Mouse (Mus musculus) hindlimb bud, embryonic 11.5 days (tissue): ENCODE measurements around the gene Usmg5.
A peak's percentile ranks its signal among the peaks of the same experiment; 100 is the strongest.
"Not testable (repeated sequence)": the region's sequence is repeated elsewhere in the genome, so short reads cannot be mapped to it uniquely, and the experiment has no call there.

Source experiments
- DNase-seq: peaks from one replicate; pipeline ENCODE4 v3.0.0-alpha.2; 2012; ENCODE audit warnings: low read depth, low spot score; ENCODE audit errors: extremely low spot score

Usmg5 gene

DNA sequence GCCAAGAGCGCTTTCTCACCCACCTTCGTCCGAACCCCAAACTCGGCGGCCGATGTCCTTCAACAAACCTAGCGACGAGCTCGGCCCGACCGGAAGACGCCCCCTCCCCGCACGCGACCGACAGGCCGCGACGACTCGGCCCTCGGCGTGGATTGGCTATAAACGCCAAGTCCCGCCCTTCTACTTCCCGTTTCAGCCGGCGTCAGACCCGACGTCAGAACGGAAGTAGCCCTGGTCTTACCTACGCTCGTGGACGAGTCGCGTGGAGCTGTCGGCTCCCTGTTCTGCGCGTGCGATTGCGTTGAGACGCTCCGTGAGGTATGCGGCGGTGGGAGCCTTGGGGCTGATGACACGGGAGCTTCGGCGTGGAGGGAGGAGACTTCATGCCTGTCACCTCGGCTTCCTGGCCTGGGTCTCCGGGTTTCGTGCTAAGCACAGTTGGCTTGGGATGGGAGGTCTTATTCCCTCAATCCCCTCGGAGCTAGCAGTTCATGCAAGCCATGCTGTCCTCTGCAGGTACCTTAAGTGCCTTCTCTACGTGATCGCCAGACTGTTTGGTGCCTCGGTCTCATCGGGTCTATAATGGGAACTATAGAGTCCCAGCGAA lies at the start of gene Usmg5, which contains the start of gene Pdcd11:
Usmg5 (minus strand) TSS at position 98 of the 607 bp plus-strand sequence.
Pdcd11 (plus strand) TSS at position 219 of the 607 bp plus-strand sequence.
- DNase-seq, result peak; percentile 86

DNA sequence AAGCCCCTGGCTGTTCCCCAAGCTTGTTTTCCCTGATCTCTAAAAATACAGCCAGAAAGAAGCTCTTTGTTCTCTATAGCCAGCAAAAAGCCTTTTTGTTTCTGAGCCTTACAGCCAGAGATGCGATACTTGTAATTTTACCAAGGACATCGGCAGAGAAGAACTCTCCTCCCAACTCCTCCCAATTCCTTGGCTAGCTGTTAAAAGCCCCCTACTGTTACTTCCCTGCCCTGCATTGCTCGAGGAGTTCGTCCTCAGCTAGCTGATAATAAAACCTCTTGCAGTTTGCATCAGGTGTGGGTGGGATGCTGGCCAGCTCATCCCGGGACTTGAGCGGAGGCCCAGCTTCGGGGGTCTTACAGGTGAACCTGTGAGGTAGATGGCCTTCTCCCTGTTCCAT lies 49.2 kb upstream of the Usmg5 start:
- DNase-seq, result not testable (repeated sequence)

DNA sequence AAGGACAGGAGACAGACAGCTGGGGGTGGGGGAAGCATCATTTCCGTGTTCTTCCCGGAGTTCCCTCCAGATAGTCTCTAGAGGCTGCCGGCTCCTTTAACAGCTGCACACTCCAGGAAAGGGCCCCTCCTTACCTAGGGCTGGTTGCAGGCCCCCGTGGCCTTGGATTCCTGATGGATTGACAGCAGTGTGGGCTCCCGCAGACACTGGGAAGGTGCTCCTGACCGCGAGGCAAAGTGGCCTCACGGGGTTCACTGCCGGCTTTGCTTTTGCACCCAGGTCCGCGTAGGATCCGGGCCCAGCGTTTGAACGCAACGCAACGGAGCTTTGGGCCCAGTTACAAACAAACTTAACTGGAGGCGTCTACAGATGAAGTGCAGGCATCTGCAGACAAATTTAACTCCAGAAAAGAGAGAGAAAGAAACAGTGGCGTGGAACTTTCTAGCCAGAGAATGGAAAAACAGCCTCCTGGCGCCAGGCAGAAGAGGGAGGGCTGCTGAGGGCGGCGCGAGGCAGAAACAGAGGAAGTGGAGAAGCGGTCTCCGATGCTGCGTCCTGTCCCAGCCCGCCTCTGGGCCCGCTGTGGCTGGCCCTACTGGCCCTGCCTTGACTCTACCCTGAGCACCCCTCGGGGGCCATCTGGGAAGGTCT lies 47.4 kb upstream of the Usmg5 start, which contains the start of gene Calhm2:
Calhm2 (minus strand) TSS at position 524 of the 651 bp plus-strand sequence.
- DNase-seq, result no peak

DNA sequence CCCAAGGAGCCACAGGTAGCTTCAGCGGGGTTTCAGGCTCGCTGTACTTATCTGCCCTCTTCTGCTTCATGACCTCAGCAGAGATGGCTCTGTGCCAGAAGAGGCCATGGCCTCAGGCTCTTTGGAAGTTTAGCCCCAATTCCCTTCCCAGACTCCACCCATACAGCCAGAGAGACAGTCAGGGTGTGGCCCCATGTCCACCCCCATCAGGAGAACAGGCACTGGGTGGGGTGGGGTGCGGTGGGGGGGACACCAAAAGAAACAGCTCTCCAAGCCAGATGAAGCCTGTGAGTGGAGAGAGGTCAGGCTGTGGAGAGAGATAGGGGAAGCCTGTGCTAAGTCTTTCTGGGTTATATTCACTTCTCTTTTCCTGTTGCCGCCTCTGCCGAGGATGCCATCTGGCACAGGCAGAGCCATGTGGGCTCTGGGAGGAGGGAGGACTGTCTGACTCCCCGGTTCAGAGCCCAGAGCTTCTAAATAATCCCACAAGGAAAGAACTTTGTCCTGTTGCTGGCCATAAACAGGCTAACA lies 46.7 kb upstream of the Usmg5 start:
- no peak for DNase-seq

DNA sequence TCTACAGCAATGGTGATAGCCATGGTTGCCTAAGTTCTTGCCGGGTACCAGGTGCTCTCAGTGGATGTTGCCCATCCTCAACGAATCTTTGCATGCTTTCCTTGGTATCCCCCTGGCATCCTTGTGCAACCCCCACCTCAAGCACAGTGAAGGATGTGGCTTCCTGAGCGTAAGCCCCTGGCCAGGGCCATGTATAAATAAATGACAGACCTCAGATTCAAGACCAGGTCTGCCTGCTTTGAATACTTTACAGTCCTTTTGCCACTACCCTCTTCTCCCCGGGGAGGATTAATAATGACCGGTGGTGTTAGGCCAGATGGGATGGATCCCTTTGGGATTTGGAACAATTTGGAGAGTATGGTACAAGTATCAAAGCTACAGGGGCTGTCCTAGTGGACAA lies 45.7 kb upstream of the Usmg5 start:
- no peak for DNase-seq

DNA sequence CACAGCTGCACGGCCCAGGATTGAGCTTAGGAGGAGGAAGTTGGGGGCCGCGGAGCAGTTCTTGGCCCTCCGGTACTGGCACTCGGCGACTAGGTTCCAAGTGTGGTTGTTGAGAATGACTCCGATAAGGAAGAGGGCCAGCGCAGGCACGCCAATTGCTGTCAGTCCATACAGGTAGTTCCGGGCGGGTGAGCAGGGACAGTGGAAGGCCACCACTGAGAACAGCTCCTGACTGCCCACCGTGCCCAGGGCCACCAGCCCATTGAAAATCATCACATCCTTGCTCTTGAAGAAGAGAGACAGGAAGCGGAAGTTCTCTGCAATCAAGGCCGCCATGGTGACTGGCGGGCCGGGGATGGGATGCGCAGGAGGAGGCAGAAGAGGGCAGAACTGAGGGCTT lies 45.1 kb upstream of the Usmg5 start:
- no peak for DNase-seq

DNA sequence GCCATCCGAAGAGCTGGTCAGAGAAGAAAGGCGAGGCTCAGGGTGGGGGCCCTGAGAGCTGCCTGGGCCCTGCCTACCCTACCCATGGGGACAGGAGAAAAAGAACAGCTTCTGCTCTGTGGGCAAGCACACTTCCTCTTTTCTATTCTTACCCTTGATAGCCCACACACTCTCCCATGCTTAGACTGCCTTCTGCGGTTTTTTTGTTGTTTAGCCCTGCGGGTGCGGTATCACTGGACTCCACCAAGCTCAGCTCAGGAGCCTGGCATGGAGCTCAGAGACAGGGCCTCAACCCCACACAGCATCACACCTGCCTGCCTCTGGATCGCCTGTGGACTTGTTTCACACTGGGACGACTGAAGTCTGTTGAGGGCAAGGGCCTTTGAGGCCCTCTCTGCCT lies 42.7 kb upstream of the Usmg5 start:
- DNase-seq, result no peak

DNA sequence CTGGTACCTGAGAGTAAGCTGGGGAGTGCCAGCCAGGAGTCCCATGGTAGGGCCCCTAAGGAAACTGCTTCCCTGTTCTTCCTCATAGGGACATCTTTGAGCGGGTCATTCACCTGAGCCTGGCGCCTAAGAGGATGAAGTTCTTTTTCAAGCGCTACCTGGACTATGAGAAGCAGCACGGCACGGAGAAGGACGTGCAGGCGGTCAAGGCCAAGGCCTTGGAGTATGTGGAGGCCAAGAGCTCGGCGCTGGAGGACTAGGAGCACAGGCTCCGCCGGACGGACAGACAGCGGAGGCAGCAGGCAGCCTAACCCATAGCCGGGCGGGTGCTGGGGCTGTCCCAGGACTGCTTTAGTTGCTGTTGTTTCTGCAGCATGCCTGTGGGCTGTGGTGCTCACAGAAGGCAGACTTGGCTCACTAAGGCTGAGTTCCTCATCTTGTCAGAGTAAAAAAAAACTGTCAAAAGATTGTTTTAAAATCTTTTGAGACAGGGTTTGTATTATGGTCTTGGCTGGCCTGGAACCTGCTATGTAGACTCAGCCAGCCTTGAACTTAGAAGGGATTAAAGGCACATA lies 40.2 kb upstream of the Usmg5 start:
- no peak for DNase-seq

DNA sequence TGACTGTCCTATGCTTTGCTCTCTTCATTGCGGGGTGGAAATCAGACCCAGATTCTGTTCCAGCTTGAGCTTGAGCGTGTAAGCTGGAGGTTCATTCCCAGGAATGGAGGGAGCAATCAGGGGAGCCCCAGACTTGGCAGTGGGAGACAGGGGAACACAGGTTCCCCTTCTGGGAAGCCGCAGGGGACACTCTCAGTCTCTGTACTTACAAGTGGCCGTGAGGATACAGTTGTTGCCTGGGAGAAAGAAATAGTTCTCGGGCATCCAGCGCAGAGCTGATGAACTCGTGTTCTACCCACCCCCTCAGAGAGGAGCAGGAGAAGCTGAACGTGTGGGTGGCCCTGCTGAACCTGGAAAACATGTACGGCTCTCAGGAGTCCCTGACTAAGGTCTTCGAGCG lies 38.4 kb upstream of the Usmg5 start:
- no peak for DNase-seq

DNA sequence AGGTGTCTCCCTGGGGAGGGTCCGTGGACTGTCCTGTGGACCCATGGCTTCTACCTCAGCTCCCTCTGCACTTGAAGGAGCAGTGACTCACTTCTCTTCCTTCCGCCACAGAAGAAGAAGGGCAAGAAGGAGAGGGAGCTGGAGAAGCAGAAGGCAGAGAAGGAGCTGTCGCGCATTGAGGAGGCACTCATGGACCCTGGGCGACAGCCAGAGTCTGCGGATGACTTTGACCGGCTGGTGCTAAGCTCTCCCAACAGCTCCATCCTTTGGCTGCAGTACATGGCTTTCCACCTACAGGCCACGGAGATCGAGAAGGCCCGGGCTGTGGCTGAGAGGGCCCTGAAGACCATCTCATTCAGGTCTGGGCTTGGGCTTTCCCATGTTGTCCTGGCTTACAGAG lies 37.7 kb upstream of the Usmg5 start:
- DNase-seq, result no peak

DNA sequence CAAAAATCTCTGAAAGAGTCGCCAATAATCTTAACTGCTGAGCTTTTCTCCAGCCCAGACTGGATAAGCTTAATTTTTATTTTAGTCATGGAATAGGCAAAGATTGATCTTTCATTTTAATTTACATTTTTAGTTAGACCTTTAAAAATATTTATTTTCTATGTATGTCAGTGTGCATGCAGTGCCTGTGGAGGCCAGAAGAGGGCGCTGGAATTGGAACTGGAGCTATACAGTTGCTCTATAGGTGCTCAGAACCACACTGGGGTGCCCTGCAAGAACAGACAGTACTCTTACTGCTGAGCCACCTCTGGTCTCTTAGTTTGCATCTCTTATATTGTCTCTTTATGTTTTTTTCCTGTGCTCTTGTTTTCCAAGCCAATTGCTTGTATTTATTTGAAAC lies 32.4 kb upstream of the Usmg5 start:
- DNase-seq, result no peak

DNA sequence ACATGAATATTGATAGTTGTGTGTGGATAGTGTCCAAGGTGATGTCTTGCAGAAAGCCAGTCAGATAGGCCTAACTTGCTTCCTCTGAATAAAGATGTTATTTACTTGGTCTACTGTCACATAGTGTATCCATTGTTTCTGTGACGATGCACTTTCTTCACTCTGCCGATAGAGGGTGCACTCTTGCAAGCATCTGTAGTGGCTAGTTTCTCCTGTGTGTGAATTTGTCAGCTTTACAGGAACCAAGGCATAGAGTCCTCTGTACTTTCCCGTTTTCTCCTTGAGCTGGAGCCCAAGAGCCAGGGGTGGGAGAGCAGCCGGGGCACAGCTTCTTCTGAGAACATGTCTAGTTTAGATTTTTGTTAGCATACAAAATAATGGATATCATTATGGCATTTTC lies 30.6 kb upstream of the Usmg5 start:
- DNase-seq, result no peak

DNA sequence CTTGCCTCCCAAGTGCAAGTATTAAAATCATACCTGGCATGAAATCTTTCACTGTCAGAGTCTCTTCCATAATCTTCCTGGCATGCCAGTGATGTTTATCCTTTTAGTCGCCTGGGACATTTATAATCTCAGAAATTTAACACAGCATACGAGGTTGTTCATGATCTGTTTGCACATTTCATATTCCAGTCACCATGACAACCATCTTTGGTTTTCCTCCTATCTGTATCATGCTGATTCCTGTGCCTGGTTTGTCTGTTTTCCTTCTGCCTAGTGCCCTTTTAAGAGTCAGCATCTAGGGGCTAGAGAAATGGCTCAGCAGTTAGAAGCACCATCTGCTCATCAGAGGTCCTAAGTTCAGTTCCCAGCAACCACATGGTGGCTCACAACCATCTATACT lies 28.2 kb upstream of the Usmg5 start:
- DNase-seq, result no peak

DNA sequence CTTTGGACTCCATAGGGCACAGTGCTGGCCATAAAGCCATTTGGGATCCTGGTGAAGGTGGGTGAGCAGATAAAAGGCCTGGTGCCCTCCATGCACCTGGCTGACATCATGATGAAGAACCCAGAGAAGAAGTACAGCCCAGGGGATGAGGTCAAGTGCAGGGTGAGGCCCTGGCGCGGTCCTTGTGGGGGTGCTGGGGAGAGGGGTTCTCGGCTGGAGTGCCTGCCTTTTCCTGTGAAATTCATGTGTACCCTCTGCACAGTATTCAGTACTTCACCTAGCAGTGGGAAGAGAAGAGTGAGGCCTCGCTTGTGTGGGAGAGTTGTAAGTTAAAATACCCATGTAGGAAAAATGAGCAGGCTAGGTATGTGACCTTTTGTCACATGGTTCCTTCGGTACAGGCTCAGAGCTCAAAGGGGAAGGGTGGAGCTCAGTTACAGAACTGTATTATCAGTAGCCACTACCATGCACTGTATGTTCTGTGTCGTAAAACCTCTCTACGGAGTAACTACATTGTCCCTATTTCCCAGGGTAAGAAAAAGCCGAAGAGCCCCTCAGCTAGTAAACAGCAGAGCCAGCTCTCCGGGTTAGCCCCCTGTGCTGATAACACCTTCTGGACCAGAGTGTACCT lies 14.3 kb upstream of the Usmg5 start:
- no peak for DNase-seq

DNA sequence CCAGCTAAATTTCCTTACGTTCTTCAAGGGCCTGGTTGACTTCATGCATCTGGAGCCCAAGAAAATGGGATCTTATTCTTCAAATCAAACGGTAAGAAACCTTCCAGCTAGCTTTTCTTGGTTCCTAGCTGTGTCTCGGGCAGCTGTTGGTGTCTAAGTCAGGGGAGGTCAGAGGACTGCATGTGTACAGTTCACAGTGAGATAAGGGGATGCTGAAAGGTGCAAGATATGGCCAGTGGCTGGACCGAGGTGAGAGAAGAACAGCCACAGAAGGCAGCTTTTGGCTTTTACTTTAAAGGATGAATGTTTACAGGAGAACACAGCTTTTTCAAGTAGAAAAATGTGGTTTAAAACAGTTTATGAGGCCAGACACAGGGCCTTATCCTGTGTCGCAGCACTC lies 10.6 kb upstream of the Usmg5 start:
- DNase-seq, result no peak

DNA sequence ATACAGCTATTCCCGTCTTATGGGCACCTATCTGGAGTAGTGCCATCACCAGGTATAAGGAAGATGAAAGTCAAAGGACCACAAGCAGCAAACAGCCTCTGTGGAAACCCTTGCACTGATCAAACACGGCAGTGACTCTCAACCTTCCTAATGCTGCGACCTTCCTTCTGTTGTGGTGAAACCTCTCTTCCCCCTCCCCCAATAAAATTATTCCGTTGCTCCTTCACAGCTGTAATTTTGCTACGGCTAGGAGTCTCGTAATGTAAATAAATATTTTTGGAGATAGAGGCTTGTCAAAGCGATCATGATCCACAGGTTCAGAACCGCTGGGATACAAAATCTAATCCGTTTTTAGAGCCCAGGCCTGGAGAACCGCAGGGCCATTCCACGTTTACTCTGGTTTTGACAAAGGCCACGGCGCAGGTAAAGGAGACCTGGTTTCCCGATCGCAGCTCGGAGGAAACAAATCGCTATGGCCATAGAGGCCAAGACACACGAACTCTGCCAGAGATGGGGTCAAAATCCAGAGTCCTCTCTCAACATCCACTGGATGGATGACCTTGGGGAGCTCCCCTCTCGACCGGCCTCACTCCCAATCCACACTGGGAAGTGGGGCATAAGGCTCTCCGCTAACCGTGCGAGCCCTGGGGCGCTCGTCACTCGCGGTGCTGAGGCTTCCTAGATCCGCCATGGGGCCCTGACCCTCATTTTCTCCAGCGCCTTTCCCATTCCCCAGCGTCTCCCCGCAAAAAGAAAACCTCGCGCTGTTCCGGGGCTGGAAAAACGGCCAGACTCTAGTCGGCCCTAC lies 525 bp downstream of the Usmg5 start:
- DNase-seq, result no peak

DNA sequence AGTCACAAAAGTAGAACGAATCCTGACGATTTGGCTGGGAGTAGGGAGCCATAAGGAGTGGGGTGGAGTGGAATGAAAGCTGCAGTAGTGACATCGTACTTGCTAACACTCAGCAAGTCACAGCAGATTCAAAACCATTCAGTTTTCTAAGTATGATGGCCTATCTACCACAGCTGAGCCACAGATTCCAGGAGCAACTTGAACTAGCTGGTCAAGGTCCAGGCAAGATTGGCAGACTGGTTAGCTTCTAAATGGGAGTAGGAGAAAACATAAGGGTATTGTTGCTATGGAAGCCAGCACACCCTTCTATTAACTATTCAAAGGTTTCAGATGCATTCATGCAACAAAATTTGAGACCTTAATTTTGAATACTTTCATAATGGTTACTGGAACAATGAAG lies 2.2 kb downstream of the Usmg5 start:
- no peak for DNase-seq

DNA sequence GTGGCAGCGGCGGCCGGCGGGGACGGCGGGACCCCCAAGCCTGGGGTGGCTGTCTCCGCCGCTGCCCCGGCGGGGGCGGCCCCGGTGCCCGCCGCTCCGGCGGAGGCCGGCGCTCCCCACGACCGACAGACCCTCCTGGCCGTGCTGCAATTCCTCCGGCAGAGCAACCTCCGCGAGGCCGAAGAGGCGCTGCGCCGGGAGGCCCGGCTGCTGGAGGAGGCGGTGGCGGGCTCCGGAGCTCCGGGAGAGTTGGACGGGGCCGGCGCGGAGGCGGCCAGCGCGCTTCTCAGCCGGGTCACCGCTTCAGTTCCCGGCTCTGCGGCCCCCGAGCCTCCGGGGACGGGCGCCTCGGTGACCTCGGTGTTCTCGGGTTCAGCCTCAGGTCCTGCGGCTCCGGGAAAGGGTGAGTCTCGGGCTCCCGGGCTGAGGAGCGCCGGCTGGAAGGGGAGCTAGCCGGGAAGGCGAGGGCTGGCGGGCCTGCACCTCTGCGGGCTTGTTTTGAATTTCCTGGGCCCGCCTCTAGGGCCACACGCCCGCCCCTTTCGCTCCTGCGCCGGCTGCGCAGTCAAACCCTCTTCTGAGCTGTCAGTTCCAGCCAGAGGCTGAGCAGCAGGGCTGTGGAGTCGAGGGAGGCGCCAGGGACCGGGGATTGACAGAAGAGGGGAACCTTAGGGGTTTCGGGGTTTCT lies 22.4 kb downstream of the Usmg5 start:
- DNase-seq, result no peak

DNA sequence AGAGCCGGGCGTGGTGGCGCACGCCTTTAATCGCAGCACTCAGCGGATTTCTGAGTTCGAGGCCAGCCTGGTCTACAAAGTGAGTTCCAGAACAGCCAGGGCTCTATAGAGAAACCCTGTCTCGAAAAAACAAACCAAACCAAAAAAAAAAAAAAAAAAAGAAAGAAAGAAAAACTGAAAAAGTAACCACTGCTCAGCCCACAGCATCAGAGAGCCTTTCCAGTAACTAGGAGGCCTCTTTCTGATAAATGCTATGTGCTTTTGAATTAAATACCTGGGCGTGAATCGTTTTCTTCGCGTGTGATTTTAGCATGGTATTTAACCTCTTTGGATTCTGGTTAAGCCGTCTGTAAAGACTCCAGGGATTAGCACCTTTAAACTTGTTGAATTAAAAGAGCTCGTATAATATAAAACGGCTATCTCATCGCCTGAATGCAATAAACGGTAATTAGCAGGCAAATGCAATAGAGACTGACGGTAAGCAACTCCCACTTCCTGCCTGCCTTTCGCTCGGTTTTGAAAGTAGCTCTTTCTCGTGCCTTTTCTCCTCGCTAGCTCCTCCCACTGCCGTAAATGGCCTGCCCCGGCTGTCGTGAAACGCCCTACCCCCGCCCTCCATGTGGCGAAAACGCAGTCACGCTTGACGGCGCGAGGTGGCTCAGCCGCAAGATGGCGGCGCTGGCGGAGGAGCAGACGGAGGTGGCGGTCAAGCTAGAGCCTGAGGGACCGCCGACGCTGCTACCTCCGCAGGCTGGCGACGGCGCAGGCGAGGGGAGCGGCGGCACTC lies 23.2 kb downstream of the Usmg5 start, which contains the start of gene Taf5:
Taf5 (plus strand) TSS at position 651 of the 787 bp plus-strand sequence.
- peak; percentile 94 for DNase-seq
